Mouse (Mus musculus): ENCODE measurements around the gene Ovgp1.
"Not testable (repeated sequence)": the region's sequence is repeated elsewhere in the genome, so short reads cannot be mapped to it uniquely, and the experiment has no call there.

The Ovgp1 gene

DNA sequence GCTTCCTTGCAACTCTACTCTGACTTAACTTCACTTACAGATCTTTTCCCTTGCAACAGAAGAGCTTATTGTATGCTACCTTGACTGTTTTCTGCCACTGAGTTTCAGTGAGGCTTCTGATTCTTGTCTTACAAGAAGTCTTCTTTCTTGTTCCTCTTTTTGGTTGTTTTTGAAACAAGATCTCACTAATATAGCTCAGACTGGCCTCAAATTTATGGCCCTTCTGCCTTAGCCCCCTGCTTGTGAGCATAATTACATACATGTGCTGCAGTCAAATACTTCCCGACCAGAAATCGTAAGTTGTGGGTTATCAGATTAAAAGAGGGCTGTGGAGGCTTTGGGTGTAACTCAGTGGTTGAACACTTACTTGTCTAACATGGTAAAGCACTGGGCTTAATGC, 21.2 kb downstream of the Ovgp1 start:
- peak; percentile 11 to 22 for DNase-seq (ENCODE audit: low spot score in 2 of 2)

DNA sequence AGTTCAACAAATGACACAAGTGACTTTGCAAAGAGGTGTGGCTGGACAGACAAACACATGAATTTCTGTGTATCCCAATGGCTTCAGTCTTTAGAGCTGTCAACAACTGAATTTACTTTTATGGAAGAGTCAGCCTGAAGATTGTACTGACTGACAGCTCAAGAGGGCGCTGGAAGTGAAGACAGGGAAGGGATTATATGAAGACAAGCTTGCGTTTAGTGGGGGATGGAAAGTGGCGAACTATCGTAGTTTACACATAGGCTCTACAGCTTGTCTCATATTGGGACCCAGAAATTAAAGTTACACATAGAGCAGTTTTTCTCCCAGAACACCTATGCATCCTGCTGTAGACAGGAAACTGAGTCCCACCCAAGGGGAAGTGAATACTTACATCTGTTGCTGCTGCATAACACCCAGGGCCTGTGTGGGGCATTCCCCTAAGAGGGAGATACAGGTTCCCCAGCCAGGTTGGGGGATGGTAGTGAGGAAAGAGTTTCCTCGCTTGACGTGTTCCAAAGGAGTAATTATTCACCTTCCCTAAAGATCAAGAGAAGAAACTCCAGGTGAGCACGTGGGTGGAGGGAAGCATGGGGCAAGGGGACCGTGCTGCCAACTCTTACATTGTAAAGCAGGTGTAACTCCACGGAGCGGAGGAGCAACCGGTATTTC, 27.3 kb downstream of the Ovgp1 start:
- peak; percentile 33 to 43 for DNase-seq (ENCODE audit: low spot score in 2 of 2)

DNA sequence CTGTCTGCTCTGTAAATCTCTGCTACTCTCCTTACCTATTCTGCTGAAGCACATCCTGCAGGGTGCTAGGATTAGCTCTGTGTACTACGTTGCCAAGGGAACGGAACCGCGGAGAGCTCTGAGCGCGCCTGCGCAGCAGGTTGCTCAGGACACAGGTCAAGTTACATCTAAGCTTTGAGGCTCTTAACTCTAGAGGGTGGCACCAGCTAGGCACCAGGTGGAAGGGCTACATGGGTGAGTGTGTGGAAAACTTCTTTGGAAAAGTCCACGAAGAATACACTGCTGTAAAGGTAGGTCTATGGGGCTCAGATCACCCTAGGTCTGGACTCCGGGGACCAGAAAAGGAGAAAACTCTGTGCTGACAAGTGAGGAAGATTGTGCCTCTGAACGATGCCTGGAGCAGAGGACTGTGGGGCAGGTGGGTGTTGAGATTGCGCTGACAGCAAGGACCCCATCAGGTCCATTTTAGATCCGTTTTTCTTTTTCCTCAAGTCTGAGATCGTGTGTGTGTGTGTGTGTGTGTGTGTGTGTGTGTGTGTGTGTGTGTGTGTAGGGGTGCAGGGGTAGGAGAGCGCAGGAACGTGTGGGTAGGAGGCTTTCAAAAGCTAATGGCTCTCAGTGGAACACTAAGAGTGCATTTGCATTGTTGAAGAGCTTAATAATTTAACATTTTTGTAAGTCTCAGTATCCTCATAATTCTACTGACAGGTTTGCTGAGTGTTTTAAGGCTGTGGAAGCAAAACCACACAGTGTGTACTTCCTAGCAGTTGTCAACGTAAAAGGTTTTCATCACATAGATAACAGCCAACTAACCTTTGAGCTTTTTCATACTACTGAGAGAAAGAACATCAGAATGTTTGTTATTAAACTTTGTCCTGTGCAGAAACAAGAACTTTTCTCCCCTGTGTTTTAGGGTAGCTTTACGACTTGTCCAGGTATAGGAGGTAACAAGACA, 28.2 kb downstream of the Ovgp1 start:
- peak; percentile 56 to 61 for DNase-seq (ENCODE audit: low spot score in 2 of 2)

DNA sequence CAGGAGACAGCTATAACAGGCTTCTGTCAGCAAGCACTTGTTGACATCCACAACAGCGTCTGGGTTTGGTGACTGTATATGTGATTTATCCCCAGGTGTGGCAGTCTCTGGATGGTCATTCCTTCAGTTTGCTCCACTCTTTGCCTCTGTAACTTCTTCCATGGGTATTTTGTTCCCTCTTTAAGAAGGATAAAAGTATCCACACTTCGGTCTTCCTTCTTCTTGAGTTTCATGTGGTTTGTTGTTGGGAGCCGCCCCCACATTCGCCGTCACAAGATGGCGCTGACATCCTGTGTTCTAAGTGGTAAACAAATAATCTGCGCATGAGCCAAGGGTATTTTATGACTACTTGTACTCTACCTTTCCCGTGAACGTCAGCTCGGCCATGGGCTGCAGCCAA, 29.8 kb downstream of the Ovgp1 start:
- not testable (repeated sequence) for DNase-seq (ENCODE audit: low spot score in 2 of 2)

DNA sequence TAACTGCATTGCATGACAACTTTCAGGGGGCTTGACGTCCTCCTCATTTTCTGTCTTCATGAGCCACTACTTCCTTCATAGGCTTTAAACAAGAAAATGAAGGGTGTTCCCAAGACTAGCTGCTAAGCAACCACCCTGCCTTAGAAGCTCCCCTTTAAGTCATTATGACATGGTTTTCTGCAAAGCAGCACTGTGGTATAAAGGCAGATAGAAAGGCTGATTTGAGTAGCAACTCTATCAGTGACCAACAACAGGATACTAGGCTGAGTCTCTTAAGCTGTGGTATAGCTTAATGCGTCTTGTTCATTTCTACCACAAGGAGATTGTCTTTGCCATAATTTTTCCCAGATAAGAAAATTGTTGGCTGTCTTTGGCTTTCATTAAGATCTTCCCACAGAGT, 41.0 kb downstream of the Ovgp1 start, which contains the start of gene Pifo:
Pifo (minus strand) TSS at position 101 of the 400 bp plus-strand sequence.
- DNase-seq (ENCODE audit: low spot score in 2 of 2), result no peak

DNA sequence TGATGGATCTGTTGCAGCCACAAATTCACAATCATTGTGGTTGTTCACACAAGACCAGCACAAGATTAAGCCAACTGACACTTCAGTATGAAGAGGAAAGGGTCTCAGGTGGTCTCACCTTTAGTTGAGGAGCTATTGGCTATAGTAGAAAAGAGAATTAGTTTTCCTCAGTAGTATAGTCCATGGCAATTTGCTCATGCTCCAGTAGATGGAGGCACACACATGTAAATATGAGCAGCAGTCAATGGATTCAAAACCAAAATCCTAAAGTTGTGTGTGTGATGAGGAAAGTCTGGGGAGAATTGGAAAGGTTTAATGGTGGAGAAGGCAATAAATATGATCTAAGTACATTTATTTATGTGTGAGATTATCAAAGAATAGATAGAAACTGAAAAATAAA, 48.3 kb downstream of the Ovgp1 start:
- no peak for DNase-seq (ENCODE audit: low spot score in 2 of 2)

DNA sequence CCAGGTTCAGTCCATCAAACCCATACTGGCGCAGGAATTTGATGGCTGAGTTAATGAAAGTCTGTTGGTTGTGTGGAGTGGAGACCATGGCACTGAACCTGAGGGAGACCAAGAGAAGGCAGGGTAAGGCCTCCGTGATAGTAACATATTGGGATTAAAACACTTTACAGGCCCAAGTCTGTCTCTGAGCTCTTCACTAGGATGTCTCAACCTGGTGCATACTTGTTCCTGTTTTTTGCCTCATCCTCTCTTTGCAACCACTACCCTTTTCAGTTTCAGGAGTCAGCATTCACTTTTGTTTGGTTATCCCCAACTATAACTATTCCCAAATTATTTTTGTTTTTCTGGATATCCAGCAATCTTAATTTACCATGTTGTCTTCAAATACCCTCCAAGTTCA, 50.6 kb downstream of the Ovgp1 start:
- DNase-seq (ENCODE audit: low spot score in 2 of 2), result no peak

DNA sequence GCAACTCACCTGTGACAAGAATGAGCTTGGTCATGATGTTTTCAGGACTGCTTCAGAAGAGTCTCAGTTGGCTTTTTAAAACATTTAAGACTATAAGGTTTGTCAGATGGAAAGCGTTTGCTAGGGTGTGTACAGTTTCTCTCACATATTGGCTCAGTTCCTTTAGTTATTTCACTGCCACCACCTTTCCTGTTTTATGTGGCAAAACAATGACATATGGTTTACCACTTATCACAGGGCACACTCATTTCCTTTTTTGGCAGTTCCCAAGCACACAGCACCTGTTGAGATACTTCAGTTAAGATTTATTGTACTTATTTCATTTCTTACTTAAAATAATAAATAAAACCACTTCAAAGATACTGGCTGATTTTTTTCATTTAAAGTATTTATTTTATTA, 59.3 kb downstream of the Ovgp1 start, which contains the start of gene Chil5:
Chil5 (minus strand) TSS at position 34 of the 400 bp plus-strand sequence.
- DNase-seq (ENCODE audit: low spot score in 2 of 2), result no peak

Measured in spleen, postnatal 36 days (tissue).